Mouse (Mus musculus) liver, adult 2 months (tissue): Measurements from ENCODE around the gene Sos1. TPM values are rescaled to one million over a fixed set of nuclear protein-coding genes. Genes with fewer than 3 reads are reported as not detected.
A peak's percentile ranks its signal among the peaks of the same experiment; 100 is the strongest.

Experiments
- DNase-seq: peaks from one replicate; pipeline ENCODE4 v3.0.0-alpha.2; 2011; ENCODE audit warnings: low read depth, low spot score; ENCODE audit errors: extremely low read depth
- H3K27ac ChIP-seq: fragments of 200-500 bp; replicated peaks from 2 replicates; pipeline ENCODE4 v1.5.1; 2012; ENCODE audit warnings: low read depth, mild to moderate bottlenecking, control low read depth, inconsistent platforms, low read length; ENCODE audit not compliant: insufficient read depth
- H3K27me3 ChIP-seq: fragments of 200-500 bp; 2 replicates; pipeline ENCODE4 v1.6.1; 2012; ENCODE audit warnings: mild to moderate bottlenecking, moderate library complexity, low read length, inconsistent platforms; ENCODE audit not compliant: control insufficient read depth, insufficient read depth
- H3K36me3 ChIP-seq: fragments of 200-500 bp; 2 replicates; pipeline ENCODE4 v1.6.1; 2012; ENCODE audit warnings: low read length, inconsistent platforms; ENCODE audit not compliant: control insufficient read depth, insufficient read depth
- H3K4me1 ChIP-seq: fragments of 200-500 bp; 2 replicates; pipeline ENCODE4 v1.6.1; 2011; ENCODE audit warnings: low read length; ENCODE audit not compliant: control insufficient read depth, insufficient read depth
- H3K4me3 ChIP-seq: fragments of 200-500 bp; 2 replicates; pipeline ENCODE4 v1.5.1; 2011; ENCODE audit warnings: low read depth, mild to moderate bottlenecking, control low read depth, low read length, moderate library complexity; ENCODE audit not compliant: insufficient read depth
- H3K79me2 ChIP-seq: fragments of 200-500 bp; 2 replicates; pipeline ENCODE4 v1.6.1; 2012; ENCODE audit warnings: inconsistent platforms, mild to moderate bottlenecking, low read length, moderate library complexity; ENCODE audit not compliant: control insufficient read depth, insufficient read depth
- H3K9ac ChIP-seq: fragments of 200-500 bp; 2 replicates; pipeline ENCODE4 v1.6.1; 2012; ENCODE audit warnings: low read depth, mild to moderate bottlenecking, control low read depth, inconsistent platforms, low read length
- CTCF ChIP-seq: fragments of 200-500 bp; IDR thresholded peaks from 2 replicates; pipeline ENCODE4 v1.5.1; 2011; ENCODE audit warnings: low read depth, low read length, control low read depth
- POLR2A ChIP-seq: fragments of 200-500 bp; IDR thresholded peaks from 2 replicates; pipeline ENCODE4 v1.6.1; 2011; ENCODE audit warnings: low read length, control low read depth; ENCODE audit not compliant: insufficient read depth; ENCODE audit errors: extremely low read depth
- WGBS: fragments of 180-500 bp; shearing (Covaris S2); methylation state at CpG from one replicate; pipeline ENCODE4 v1.1.7; 2018; 5-methylcytosine and 5-hydroxymethylcytosine counted together
- polyA plus RNA-seq: library from polyadenylated mRNA; depleted of rRNA; stranded (reverse); fragments of >200 nt; gene quantifications from 2 replicates; pipeline ENCODE4 v1.2.3, GENCODE M21; 2012
- total RNA-seq: library from RNA; depleted of rRNA; stranded (reverse); fragments of >200 nt; gene quantifications from 2 replicates; pipeline ENCODE4 v1.2.3, GENCODE M21; 2014

Gene Sos1
- total and polyA plus RNA-seq, 2 experiments, result 2.8 to 11.8 TPM

DNA sequence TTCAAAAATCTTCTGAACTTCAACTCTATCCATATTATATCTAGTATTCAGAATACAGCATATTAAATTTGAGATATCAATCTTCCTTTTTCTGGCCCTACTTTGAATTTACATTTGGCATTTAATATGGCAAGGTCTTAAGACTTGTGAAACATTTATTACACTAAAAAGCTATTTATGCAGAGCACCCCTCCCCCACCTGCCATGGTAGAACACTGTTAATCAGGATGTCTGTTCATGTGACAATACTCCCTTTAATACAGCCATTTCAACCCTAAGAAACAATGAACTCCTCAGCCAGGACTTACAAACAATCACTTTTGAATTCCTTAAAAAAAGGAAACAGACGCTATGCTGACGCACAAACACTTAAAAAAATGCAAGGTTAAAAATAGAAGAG lies 52.3 kb downstream of the Sos1 start:
- no peak overlapping the region for H3K9ac ChIP-seq
- TF ChIP-seq CTCF (no peak), POLR2A (no peak)
- whole genome bisulfite sequencing, result 75% methylated on average over 2 of the region's 2 CpGs
- H3K4me3 ChIP-seq, result no peak overlapping the region
- H3K79me2 ChIP-seq, result no peaks in the 10 kb centered on the region; the same call in 1 of the 2 replicates
- DNase-seq, result no peak
- no peak overlapping the region for H3K27ac ChIP-seq
- H3K27me3 ChIP-seq, result no peaks in the 10 kb centered on the region
- no peaks in the 10 kb centered on the region for H3K4me1 ChIP-seq
- peaks cover 16% of the 10 kb centered on the region for H3K36me3 ChIP-seq

DNA sequence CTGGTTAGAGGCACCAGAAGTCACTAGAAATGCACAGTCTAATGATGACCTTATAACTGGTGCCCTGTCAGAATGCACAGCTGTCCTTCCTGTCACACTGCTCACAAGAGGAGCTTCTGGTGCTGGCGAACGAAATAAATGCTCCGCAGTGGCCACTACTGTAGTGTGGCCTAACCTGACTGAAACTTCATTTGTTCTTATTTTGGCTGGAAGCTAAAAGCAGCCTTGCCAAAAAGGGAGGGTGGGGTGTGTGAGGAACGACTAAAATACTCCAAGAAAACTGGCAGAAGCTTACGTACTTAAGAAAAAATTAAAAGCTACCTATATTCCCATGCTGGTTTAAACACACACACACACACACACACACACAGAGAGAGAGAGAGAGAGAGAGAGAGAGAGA lies 53.4 kb downstream of the Sos1 start:
- WGBS, result 84% methylated on average over 5 of the region's 5 CpGs
- no peak overlapping the region for H3K4me3 ChIP-seq
- no peak overlapping the region for H3K27ac ChIP-seq
- no peak overlapping the region for H3K9ac ChIP-seq
- H3K79me2 ChIP-seq, result no peaks in the 10 kb centered on the region; the same call in 1 of the 2 replicates
- H3K4me1 ChIP-seq, result no peaks in the 10 kb centered on the region
- no peaks in the 10 kb centered on the region for H3K27me3 ChIP-seq
- no peak for TF ChIP-seq CTCF
- no peak for TF ChIP-seq POLR2A
- no peak for DNase-seq
- peaks cover 23% of the 10 kb centered on the region for H3K36me3 ChIP-seq

DNA sequence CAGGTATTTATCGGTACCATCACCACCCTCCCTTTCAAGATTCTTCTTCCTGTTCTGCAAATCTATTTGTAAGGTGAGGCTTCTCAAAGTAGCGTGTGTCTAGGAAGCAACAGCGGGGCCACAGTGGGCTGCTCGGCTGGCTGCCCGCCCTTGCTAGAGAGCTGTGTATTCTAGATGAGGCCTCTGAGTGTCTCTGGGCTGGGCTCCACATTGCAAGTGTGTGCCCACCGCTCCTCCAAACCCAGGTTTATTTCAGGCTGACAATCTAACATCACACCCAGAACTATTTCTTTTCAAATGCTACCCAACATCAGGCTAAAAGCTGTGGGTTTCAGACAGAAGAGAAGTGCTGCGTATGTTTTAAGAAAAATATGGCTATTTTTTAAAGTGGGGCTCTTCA lies 54.1 kb downstream of the Sos1 start:
- Histone ChIP-seq H3K4me3 (no peak overlapping the region), H3K27me3 (no peaks in the 10 kb centered on the region), H3K36me3 (peaks cover 23% of the 10 kb centered on the region), H3K27ac (no peak overlapping the region), H3K79me2 (no peaks in the 10 kb centered on the region; the same call in 1 of the 2 replicates), H3K9ac (no peak overlapping the region), H3K4me1 (no peaks in the 10 kb centered on the region)
- TF ChIP-seq POLR2A, result no peak
- TF ChIP-seq CTCF, result no peak
- WGBS, result 98% methylated on average over 7 of the region's 7 CpGs
- no peak for DNase-seq

DNA sequence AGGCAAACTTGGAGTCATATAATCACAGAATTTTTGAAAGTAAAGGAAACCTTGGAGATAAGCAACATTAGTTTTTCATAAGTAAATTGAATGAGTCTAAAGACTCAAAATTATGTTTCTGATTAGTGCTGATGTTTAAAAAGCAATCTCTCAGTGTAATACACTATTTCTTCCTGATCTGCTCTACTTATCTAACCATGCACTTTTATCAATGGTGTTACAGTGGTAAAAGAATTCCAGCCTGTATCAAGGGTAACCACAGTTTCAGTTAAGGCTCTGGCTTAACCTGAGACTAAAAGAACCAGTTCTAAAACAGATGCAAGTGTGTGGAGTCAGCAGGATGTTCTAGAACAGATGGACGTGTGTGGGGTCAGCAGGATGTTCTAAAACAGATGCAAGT lies 59.3 kb downstream of the Sos1 start:
- TF ChIP-seq CTCF, result no peak
- no peak for TF ChIP-seq POLR2A
- Histone ChIP-seq H3K4me3 (no peak overlapping the region), H3K27me3 (no peaks in the 10 kb centered on the region), H3K36me3 (peaks cover 54% of the 10 kb centered on the region), H3K27ac (no peak overlapping the region), H3K79me2 (no peaks in the 10 kb centered on the region), H3K4me1 (no peaks in the 10 kb centered on the region), H3K9ac (no peak overlapping the region)
- WGBS, result 86% methylated on average over 1 of the region's 1 CpGs
- no peak for DNase-seq

DNA sequence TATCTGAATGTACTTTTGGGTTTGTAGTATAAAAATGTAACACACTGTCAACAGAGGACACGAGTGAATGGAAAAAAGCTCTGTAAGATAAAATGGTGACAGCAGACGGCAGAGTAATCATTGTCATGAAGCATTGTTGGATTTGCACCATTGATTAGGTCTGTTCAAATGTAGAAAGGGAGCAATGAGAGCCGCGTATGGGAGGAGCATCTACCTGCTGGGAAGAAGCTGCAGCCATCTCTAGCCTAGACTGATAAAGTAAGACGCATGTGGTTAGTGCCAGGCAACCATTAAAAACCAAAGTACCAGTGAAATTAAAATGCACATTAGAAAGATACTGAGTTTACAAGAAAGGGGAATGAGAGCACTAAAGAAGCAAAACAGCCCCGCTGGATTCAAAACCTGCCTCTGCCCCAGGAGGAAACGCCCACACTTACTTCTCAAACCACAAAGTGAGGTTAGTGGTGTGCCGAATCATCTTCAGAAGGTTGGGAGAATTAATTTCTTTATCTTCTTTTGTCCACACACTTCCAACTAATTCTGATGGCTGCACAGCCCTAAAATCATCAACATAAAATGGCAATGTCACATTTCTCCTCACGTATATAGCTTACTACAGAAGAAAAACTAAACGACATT lies 61.6 kb downstream of the Sos1 start:
- no peak for DNase-seq
- Histone ChIP-seq H3K4me1 (no peaks in the 10 kb centered on the region), H3K36me3 (peaks cover 59% of the 10 kb centered on the region), H3K27me3 (no peaks in the 10 kb centered on the region), H3K9ac (no peak overlapping the region), H3K27ac (no peak overlapping the region), H3K79me2 (no peaks in the 10 kb centered on the region), H3K4me3 (no peak overlapping the region)
- no peak for TF ChIP-seq CTCF
- no peak for TF ChIP-seq POLR2A
- WGBS, result 90% methylated on average over 10 of the region's 10 CpGs

DNA sequence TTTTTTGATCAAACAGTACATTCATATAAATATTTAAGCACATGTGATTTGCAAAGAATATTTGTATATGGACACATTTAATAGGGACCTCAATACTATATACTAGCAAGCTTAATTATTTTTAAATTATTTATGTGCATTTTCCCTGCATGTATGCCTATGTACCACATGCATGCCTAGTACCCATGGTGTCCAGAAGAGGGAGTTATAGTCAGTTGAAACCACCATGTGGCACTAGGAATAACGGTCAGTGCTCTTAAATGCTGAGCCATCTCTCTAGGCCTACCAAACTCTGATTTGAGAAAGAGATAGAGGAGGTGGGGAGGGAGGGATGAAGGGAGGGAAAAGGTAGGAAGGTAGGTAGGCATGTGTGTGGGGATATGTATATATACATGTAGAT lies 69.1 kb downstream of the Sos1 start:
- no peak for DNase-seq
- Histone ChIP-seq H3K4me1 (no peaks in the 10 kb centered on the region), H3K4me3 (no peak overlapping the region), H3K9ac (no peak overlapping the region), H3K27ac (no peak overlapping the region), H3K27me3 (no peaks in the 10 kb centered on the region), H3K79me2 (no peaks in the 10 kb centered on the region), H3K36me3 (peaks cover 64% of the 10 kb centered on the region)
- TF ChIP-seq CTCF (0 out of 2 replicates have a peak, but pooled peaks have one; percentile 0), POLR2A (no peak)
- WGBS, result 44% methylated on average over 1 of the region's 1 CpGs
